Comparison of ENCODE assay signal across 11 mouse cellular contexts in genomic region chr12:108392254-108393044, GRCm38 (mm10). TPM values are rescaled to one million over a fixed set of nuclear protein-coding genes. Genes with fewer than 3 reads are reported as not detected.
DNase-seq lines count a peak whose midpoint lies in the region; ATAC-seq lines count a peak whose summit lies in the region.
"Had no signal": no experiment of that assay in that cellular context is flagged by ENCODE, and none has a peak within 500 bp of the region (broad histone marks: within the 10 kb centered on the region; RNA-seq: fewer than 3 reads in every experiment).

No protein-coding gene starts in this region.

- H3K4me1 ChIP-seq in lung, embryonic 16.5 days (replicated peaks; ENCODE audit: control insufficient read depth, insufficient read depth, low read length) = peaks cover 20% of the 10 kb centered on the region
- H3K4me1 ChIP-seq: megakaryocyte, embryonic 14.5 days had no signal

- H3K4me3 ChIP-seq in lung, embryonic 16.5 days (ENCODE audit: low read length) = no peak overlapping the region
- H3K4me3 ChIP-seq: megakaryocyte, embryonic 14.5 days had no signal

- no peak for ATAC-seq in lung, embryonic 16.5 days (ENCODE audit: low read depth)

- H3K36me3 ChIP-seq in lung, embryonic 16.5 days (ENCODE audit: control insufficient read depth, insufficient read depth, low read length) = no peaks in the 10 kb centered on the region

- intact Hi-C loops in heart, postnatal 14 days (cut with DNase I) = loop anchor here (2.0 kb wide), 1 partner anchor 30 kb away; no protein-coding TSS in a partner anchor

- peak; percentile 72 to 82 for DNase-seq in adrenal gland, adult (ENCODE audit: inconsistent age in 2 of 2, low spot score in 1 of 2)
- no peak for DNase-seq in adrenal gland, postnatal 4 days (ENCODE audit: low spot score in 2 of 2)
- no peak for DNase-seq in lung, adult 18-20 months
- peak; percentile 45 to 51 for DNase-seq in heart, postnatal 14 days
- no peak for DNase-seq in kidney, adult 8-10 months
- no peak for DNase-seq in liver
- DNase-seq in layer of hippocampus, adult 9-10 months (ENCODE audit: low spot score) = no peak
- DNase-seq: kidney, postnatal 10 days had no signal

- no peaks in the 10 kb centered on the region for H3K9me3 ChIP-seq in lung, embryonic 16.5 days (ENCODE audit: control insufficient read depth, low read length)
- H3K9me3 ChIP-seq: megakaryocyte, embryonic 14.5 days had no signal

- 0 out of 2 replicates have a peak overlapping the region, but pooled peaks have one; percentile 7 for H3K27ac ChIP-seq in lung, embryonic 16.5 days (ENCODE audit: low read length)
- H3K27ac ChIP-seq: liver, embryonic 14.5 days had no signal

- 0 out of 2 replicates have a peak overlapping the region, but pooled peaks have one; percentile 8 for H3K9ac ChIP-seq in lung, embryonic 16.5 days (ENCODE audit: low read length)
- H3K9ac ChIP-seq: liver, embryonic 14.5 days had no signal

- no peak overlapping the region for H3K4me2 ChIP-seq in lung, embryonic 16.5 days (ENCODE audit: low read depth, low read length)

- 57% methylated on average over 12 of the region's 12 CpGs for WGBS in lung, embryonic 16.5 days

- no peaks in the 10 kb centered on the region for H3K27me3 ChIP-seq in lung, embryonic 16.5 days (ENCODE audit: control insufficient read depth, insufficient read depth, low read depth, low read length)

RNA-seq across cellular contexts. Expression of gene Eml1, which starts 21.7 kb away (rescaled TPM):
- total RNA-seq in adrenal gland, postnatal 4 days (2021) = 10 to 100 TPM; 33.6 to 34.6 TPM
- polyA plus RNA-seq in lung, embryonic 16.5 days (2015; fragmentation: Nextera tagmentation; extraction: Ambion mirVana) = 121 and 122 TPM in 2 replicates
- 10 to 100 TPM; 81.7 to 89.8 TPM for total RNA-seq in heart, postnatal 14 days (2021)

RNA-seq across cellular contexts. Expression of gene Cyp46a1, which starts 58.3 kb away (rescaled TPM):
- total RNA-seq in adrenal gland, postnatal 4 days (2021) = 1 to 10 TPM; 4.9 to 7.1 TPM
- 6.5 and 7.4 TPM in 2 replicates for polyA plus RNA-seq in lung, embryonic 16.5 days (2015; fragmentation: Nextera tagmentation; extraction: Ambion mirVana)
- 1 to 10 TPM in 1 of 2 experiments, under 1 TPM in 1; 0.54 to 1.7 TPM for total RNA-seq in heart, postnatal 14 days (2021)

Comparison
In these comparisons a context has a peak if more than half of its experiments do, and no peak if none do; other contexts are left out.
1. DNase-seq: peak in adrenal gland, adult (2 of 2) and heart, postnatal 14 days (2 of 2); none in adrenal gland, postnatal 4 days (0 of 2), lung, adult 18-20 months (0 of 2), kidney, adult 8-10 months (0 of 2), liver (single experiment) and layer of hippocampus, adult 9-10 months (single experiment).